Mouse (Mus musculus) neural tube, embryonic 13.5 days (tissue): ENCODE data around the gene Nmnat2. TPM values are rescaled to one million over a fixed set of nuclear protein-coding genes. Genes with fewer than 3 reads are reported as not detected.

Experiments
- ATAC-seq: fragments of 200-750 bp; cut with Nextera tagmentation; 2 replicates; pipeline ENCODE4 v1.8.0; 2017; ENCODE audit warnings: low read depth, mild to moderate bottlenecking, moderate TSS enrichment, moderate library complexity
- H3K27ac ChIP-seq: fragments of 300-500 bp; sonication (generic); replicated peaks from 2 replicates; pipeline ENCODE4 v1.5.1; 2015; ENCODE audit warnings: moderate library complexity, mild to moderate bottlenecking, inconsistent platforms
- H3K27me3 ChIP-seq: fragments of 300-500 bp; sonication (generic); 2 replicates; pipeline ENCODE4 v1.6.1; 2015; ENCODE audit warnings: mild to moderate bottlenecking, inconsistent platforms
- H3K36me3 ChIP-seq: fragments of 300-500 bp; sonication (generic); 2 replicates; pipeline ENCODE4 v1.6.1; 2015; ENCODE audit warnings: mild to moderate bottlenecking, inconsistent platforms
- H3K4me1 ChIP-seq: fragments of 300-500 bp; sonication (generic); replicated peaks from 2 replicates; pipeline ENCODE4 v1.6.1; 2015; ENCODE audit warnings: inconsistent platforms
- H3K4me2 ChIP-seq: fragments of 300-500 bp; sonication (generic); 2 replicates; pipeline ENCODE4 v1.6.1; 2015; ENCODE audit warnings: inconsistent platforms, mild to moderate bottlenecking, moderate library complexity
- H3K4me3 ChIP-seq: fragments of 300-500 bp; sonication (generic); 2 replicates; pipeline ENCODE4 v1.5.1; 2015; ENCODE audit warnings: mild to moderate bottlenecking, inconsistent platforms
- H3K9ac ChIP-seq: fragments of 300-500 bp; sonication (generic); 2 replicates; pipeline ENCODE4 v1.6.1; 2015; ENCODE audit warnings: moderate library complexity, mild to moderate bottlenecking, inconsistent platforms
- H3K9me3 ChIP-seq: fragments of 300-500 bp; sonication (generic); 2 replicates; pipeline ENCODE4 v1.6.1; 2016; ENCODE audit warnings: inconsistent platforms
- WGBS: fragments of 180-500 bp; shearing (Covaris S2); methylation state at CpG from one replicate; pipeline ENCODE4 v1.1.7; 2015; 5-methylcytosine and 5-hydroxymethylcytosine counted together
- polyA plus RNA-seq: library from polyadenylated mRNA; unstranded; fragments of >200 nt; fragmentation: Nextera tagmentation; extraction: Ambion mirVana; gene quantifications from 2 replicates; pipeline ENCODE4 v1.2.1, GENCODE M21; 2015

Gene Nmnat2
- polyA plus RNA-seq, result 76.4 and 87.9 TPM in 2 replicates

DNA sequence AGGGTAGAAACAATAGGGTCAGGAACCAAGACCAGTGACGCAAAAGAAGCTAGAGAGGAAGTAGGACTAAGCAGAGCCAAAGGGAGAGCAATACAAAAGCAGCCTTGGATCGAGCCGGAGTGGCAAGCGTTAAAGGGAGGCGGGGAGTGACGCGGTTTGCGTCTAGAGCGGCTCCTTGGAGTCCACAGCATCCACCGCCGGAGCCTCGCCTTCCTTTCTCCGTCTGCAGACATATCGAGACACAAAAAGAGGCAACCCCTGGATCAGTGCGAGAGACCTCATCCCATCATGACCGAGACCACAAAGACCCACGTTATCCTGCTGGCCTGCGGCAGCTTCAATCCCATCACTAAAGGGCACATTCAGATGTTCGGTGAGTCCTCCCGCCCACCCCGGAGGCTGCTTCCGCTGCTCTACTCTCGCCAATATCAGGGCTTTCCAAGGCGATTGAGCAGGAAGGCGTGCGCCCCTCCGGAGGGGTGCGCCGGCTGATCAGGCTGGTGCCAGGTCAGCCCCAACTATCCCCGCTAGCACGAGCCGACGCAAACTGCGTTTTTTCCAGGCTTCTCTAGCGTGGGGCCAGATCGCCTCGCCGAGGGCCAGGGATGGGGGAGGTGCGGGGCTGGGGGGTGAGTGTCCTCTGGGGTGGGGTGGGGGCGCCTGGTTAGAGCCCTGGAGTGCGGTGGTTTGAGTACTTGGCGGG is at the start of gene Nmnat2:
Gene Nmnat2 (plus strand): TSS at position 173 of the 703 bp plus-strand sequence.
- Histone ChIP-seq H3K27me3 (peaks cover 10% of the 10 kb centered on the region), H3K9me3 (no peaks in the 10 kb centered on the region), H3K4me2 (peak within 1 kb of the TSS; percentile 91), H3K27ac (peak within 1 kb of the TSS; percentile 88), H3K9ac (peak within 1 kb of the TSS; percentile 90), H3K4me1 (peaks cover 30% of the 10 kb centered on the region), H3K36me3 (no peaks in the 10 kb centered on the region), H3K4me3 (peak within 1 kb of the TSS; percentile 57)
- under 1% methylated on average over 42 of the region's 42 CpGs for WGBS
- ATAC-seq, result peak; percentile 91

DNA sequence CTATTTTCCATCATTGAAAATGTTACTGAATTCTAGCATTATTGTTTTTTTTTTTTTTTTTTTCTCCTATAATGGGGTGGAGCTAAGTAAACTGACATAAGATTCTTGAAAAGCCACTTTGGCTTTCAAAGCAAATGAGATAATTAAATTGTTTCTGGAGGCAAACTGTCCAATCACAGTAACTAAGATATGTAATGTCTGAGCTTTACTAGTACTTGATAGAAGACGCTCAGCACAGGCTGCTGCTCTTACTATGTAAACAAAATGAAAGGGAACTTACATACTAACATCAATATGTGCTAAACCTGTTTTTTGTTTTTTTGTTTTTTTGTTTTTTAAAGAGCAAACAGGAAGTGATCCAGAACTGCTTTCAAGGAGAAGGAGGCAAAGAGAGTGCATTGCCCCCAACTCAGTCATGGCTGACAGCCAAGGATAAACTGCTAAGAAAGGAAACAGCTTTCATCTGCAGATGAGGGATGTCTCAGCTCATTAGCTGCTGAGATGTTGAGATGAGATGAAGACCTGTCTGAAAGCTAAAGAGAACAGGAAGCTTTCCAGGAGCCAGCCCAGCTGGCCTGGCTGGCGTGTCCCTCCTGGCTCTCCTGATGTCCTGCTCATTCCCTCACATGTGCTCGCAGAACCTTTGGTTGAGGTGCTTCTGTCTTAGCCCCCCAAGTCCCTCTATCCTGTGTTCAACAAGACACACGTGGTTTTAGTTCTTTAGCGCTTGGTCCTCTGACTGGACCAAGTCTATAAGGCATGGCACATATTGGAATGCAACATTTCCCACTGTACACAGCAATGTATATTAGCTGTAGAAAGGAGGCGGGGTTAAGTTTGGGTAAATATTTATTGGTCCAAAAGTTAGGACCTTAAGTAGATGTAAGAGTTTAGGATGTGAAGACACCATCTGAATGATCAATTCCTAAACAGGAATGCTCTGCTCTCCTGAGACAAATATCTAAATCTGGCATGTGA is 41.0 kb upstream of the Nmnat2 start:
- no peaks in the 10 kb centered on the region for H3K4me1 ChIP-seq
- no peak overlapping the region for H3K4me2 ChIP-seq
- no peak overlapping the region for H3K27ac ChIP-seq
- no peak for ATAC-seq
- H3K27me3 ChIP-seq, result no peaks in the 10 kb centered on the region
- no peak overlapping the region for H3K4me3 ChIP-seq
- H3K36me3 ChIP-seq, result no peaks in the 10 kb centered on the region
- H3K9me3 ChIP-seq, result no peaks in the 10 kb centered on the region
- WGBS, result 85% methylated on average over 6 of the region's 6 CpGs
- no peak overlapping the region for H3K9ac ChIP-seq

DNA sequence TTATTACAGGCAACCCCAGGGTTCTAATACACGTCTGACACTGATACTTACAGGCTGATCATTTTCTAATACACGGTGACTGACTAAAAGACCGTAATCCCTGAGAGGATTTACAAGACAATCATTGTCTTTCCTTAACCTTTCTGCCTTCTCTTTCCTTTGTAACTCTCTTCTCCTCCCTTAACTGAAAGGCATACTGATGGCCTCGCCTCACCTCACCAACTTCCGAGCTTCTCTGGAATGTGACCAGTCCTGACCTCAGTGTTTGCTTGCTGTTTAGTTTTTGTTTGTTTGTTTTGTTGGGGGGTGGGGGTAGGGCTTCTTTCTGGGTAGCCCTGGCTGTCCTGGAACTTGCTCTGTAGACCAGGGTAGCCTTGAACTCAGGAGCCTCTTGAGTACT is 39.0 kb upstream of the Nmnat2 start:
- no peaks in the 10 kb centered on the region for H3K27me3 ChIP-seq
- no peaks in the 10 kb centered on the region for H3K4me1 ChIP-seq
- H3K4me3 ChIP-seq, result no peak overlapping the region
- no peaks in the 10 kb centered on the region for H3K9me3 ChIP-seq
- no peak overlapping the region for H3K4me2 ChIP-seq
- ATAC-seq, result no peak
- no peak overlapping the region for H3K9ac ChIP-seq
- H3K36me3 ChIP-seq, result no peaks in the 10 kb centered on the region
- WGBS, result 42% methylated on average over 5 of the region's 5 CpGs
- no peak overlapping the region for H3K27ac ChIP-seq

DNA sequence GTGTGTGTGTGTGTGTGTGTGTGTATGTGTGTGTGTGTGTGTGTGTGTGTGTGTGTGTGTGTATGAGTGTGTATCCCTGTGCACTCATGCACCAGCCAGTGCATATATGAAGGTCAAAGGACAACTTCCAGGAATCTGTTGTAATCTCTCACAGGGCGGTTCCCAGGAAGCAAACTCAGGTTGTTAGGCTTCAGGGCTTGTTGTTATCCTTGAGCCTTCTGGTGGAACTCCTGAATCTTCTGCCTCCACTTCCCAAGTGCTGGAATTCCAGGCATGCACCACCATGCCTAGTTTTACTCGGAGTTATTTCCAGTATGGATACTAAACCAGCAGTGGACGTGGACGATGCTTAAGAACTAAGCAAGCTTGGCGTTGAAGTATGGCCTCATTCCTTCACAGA is 37.9 kb upstream of the Nmnat2 start:
- no peak overlapping the region for H3K4me2 ChIP-seq
- H3K4me3 ChIP-seq, result no peak overlapping the region
- no peaks in the 10 kb centered on the region for H3K9me3 ChIP-seq
- no peak for ATAC-seq
- no peaks in the 10 kb centered on the region for H3K36me3 ChIP-seq
- no peak overlapping the region for H3K27ac ChIP-seq
- 93% methylated on average over 5 of the region's 5 CpGs for WGBS
- H3K9ac ChIP-seq, result no peak overlapping the region
- no peaks in the 10 kb centered on the region for H3K27me3 ChIP-seq
- no peaks in the 10 kb centered on the region for H3K4me1 ChIP-seq

DNA sequence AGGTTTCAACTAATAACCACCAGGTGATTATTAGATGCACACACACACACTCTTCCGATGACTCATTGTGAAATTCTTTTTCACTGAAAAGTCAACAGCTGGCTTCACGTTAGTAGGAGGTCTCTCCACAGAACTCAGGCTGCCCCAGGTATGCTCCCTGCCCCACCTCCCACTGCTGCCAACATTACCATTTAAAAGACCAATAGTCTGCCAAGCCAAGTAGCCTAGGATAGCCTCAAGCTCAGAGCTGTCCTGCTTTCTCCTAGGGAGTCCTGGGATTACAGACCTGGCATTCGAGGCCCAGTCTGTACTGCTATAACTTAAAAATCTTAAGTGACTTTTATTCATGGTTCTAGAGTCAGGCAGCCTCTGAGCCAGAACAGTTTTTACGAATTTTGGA is 37.2 kb upstream of the Nmnat2 start:
- Histone ChIP-seq H3K27me3 (no peaks in the 10 kb centered on the region), H3K27ac (no peak overlapping the region), H3K9me3 (no peaks in the 10 kb centered on the region), H3K4me3 (no peak overlapping the region), H3K4me1 (no peaks in the 10 kb centered on the region), H3K9ac (no peak overlapping the region), H3K4me2 (no peak overlapping the region), H3K36me3 (no peaks in the 10 kb centered on the region)
- 75% methylated on average over 4 of the region's 4 CpGs for WGBS
- no peak for ATAC-seq

DNA sequence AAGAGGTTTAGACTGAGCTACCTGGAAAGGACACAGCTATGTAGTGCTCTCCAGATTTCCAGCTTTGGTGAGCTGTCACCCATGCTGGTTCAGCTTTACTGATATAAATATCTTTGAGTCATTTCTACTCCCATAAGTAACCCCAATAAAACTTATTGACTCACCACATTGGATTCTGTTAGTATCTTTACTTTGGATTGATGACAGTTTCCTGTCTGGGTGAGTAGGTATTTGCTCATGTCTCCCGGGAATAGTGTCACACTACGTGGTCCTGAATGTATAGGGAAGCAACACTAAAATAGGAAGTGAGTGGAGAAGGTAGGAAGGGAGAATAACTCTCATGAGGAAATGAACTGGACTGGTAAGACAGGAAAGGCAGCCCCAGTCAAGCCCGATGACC is 33.0 kb upstream of the Nmnat2 start:
- no peak overlapping the region for H3K9ac ChIP-seq
- no peaks in the 10 kb centered on the region for H3K9me3 ChIP-seq
- WGBS, result 88% methylated on average over 3 of the region's 3 CpGs
- ATAC-seq, result no peak
- no peaks in the 10 kb centered on the region for H3K36me3 ChIP-seq
- H3K4me3 ChIP-seq, result no peak overlapping the region
- H3K27me3 ChIP-seq, result no peaks in the 10 kb centered on the region
- H3K4me2 ChIP-seq, result no peak overlapping the region
- H3K4me1 ChIP-seq, result no peaks in the 10 kb centered on the region
- no peak overlapping the region for H3K27ac ChIP-seq

DNA sequence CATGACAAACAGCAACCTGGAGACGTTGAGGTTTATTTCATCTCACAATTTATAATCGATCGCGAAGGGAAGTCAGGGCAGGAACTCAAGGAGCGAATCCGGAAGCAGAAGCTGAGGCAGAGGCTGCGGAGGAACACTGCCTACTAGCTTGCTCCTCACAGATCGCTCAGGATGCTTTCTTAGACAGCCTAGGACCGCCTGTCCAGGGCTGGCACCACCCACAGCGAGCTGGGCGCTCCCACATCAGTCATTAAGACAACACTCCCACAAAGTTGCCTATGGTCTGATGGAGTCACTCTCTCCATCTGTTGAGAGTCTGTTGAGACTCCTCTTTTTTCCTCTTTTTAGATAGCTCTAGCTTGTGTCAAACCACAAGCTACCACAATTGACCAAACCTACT is 20.8 kb upstream of the Nmnat2 start:
- WGBS, result 59% methylated on average over 11 of the region's 11 CpGs
- ATAC-seq, result no peak
- H3K9ac ChIP-seq, result no peak overlapping the region
- no peaks in the 10 kb centered on the region for H3K9me3 ChIP-seq
- H3K27ac ChIP-seq, result no peak overlapping the region
- no peaks in the 10 kb centered on the region for H3K27me3 ChIP-seq
- no peaks in the 10 kb centered on the region for H3K36me3 ChIP-seq
- no peak overlapping the region for H3K4me2 ChIP-seq
- no peak overlapping the region for H3K4me3 ChIP-seq
- no peaks in the 10 kb centered on the region for H3K4me1 ChIP-seq

DNA sequence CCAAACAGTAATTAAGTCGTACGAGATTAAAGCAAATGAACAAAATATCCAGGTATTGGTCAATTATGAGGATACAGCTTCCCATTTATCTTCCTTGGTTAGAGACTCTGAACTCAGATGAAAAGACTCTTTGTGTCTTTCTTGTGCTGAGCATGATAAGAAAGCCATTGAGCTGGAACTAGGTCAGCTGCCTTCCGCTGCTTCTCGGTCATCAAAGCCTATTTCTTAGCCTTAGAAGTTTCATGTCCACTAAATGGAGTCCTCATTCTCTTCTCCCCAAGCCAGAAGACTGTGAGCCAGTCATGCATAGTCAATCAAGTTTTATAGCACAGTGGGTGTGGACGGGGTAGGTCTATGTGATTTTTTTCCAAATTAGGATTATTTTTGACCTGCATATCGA is 19.3 kb upstream of the Nmnat2 start:
- no peak for ATAC-seq
- Histone ChIP-seq H3K27ac (no peak overlapping the region), H3K4me3 (no peak overlapping the region), H3K4me2 (no peak overlapping the region), H3K4me1 (no peaks in the 10 kb centered on the region), H3K9me3 (0 out of 2 replicates have a peak, but pooled peaks cover 4% of the 10 kb centered on the region), H3K36me3 (no peaks in the 10 kb centered on the region), H3K27me3 (no peaks in the 10 kb centered on the region), H3K9ac (no peak overlapping the region)
- WGBS, result 50% methylated on average over 6 of the region's 6 CpGs

DNA sequence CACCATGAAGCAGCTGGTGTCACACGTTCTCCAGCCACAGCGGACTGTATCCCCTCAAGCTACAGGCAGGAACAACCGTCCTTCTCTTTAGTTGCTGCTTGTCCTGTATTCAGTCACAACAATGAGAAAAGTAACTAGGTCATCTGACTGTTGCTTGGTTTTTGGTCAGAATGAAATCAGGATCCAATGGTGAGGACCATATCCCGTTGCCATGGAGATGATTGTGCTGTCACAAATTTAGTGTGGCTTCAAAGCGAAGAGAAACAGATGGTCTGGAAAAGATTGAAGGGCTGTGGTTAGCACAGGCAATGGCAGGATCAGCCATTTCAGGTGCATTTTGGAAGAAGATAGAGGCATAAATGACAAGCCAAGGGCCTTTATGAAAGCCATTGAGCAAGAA is 18.4 kb upstream of the Nmnat2 start:
- no peak overlapping the region for H3K9ac ChIP-seq

DNA sequence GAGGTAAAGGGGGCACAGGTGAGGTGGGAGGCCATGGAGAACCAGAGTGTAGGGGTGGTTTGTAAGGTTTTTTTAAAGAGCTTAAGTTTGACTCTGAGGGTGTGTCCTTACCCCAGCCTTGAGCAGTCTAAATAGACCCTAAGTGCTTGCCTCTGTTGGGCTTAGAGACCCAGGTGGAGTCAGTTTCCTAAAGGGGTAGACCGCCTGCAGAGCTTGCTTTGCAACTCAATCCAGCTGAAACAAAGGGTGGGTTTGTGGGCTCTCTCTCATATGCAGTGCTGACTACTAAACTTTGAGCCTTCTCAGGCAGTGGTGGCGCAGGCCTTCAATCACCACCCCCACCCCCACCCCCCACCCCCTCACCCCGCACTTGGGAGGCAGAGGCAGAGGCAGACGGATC is 11.8 kb upstream of the Nmnat2 start:
- 44% methylated on average over 4 of the region's 4 CpGs for WGBS
- Histone ChIP-seq H3K27ac (no peak overlapping the region), H3K4me3 (no peak overlapping the region), H3K36me3 (no peaks in the 10 kb centered on the region), H3K27me3 (no peaks in the 10 kb centered on the region), H3K9me3 (0 out of 2 replicates have a peak, but pooled peaks cover 4% of the 10 kb centered on the region), H3K4me2 (no peak overlapping the region), H3K9ac (no peak overlapping the region), H3K4me1 (no peaks in the 10 kb centered on the region)
- ATAC-seq, result no peak

More for the DNA sequence above, 18.4 kb upstream of the Nmnat2 start:
- Histone ChIP-seq H3K36me3 (no peaks in the 10 kb centered on the region), H3K9me3 (0 out of 2 replicates have a peak, but pooled peaks cover 4% of the 10 kb centered on the region), H3K4me1 (no peaks in the 10 kb centered on the region), H3K27me3 (no peaks in the 10 kb centered on the region), H3K4me3 (no peak overlapping the region), H3K27ac (no peak overlapping the region), H3K4me2 (no peak overlapping the region)
- 69% methylated on average over 5 of the region's 5 CpGs for WGBS
- no peak for ATAC-seq

DNA sequence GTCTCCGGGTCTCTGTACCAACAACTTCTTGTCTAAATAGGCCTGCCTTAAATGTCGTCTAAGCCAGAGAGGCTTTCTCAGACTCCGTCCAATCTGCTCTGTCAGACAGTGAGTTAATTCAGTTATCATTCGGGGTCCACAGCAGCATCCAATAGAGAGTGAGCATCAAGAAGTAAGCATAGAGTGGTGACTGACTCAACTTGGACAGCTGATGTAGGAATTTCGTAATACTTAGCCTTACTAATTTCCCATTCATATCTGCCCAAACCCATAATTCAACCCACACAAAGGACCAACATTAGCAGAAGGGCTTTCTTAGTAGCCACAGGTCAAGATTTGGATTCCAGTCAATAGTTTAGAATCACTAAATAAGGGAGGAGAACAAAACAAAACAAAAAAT is 626 bp upstream of the Nmnat2 start:
- H3K27me3 ChIP-seq, result peaks cover 10% of the 10 kb centered on the region
- no peaks in the 10 kb centered on the region for H3K9me3 ChIP-seq
- H3K4me1 ChIP-seq, result peaks cover 30% of the 10 kb centered on the region
- no peak for ATAC-seq
- WGBS, result 69% methylated on average over 5 of the region's 5 CpGs
- H3K36me3 ChIP-seq, result no peaks in the 10 kb centered on the region
- H3K4me3 ChIP-seq, result no peak overlapping the region
- H3K27ac ChIP-seq, result no peak overlapping the region
- no peak overlapping the region for H3K4me2 ChIP-seq
- H3K9ac ChIP-seq, result no peak overlapping the region

DNA sequence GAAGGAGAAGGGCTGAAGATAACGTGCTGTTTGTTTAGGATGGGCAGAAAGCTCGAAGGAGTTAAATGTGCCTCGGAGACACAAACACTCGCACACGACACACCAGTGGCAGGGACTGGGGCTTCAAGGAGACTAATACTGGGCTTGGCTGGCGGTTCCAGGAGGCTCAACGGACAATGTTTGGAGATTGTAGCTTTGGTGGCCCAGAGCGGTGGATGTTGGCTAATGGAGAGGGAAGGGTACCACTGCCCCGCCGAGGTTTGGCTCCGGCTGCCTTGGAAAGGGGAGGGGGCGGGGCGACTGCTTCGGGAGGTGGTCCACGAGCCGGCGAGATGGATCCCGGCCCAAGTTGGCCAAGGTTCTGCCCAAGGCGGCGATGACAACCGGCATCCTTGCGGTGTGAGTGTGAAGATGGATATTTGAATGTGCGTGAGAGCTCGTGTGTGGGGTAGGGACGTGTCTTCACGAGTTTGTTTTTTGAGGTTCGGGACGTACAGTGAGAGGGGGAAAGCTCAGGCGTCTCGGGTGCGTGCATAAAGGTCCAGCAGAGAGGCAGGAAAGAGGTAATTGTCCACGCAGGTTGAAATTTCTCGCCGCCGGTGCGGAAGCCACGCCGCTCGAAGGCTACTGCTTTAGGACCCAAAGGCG is 895 bp downstream of the Nmnat2 start:
- Histone ChIP-seq H3K4me1 (peaks cover 30% of the 10 kb centered on the region), H3K36me3 (no peaks in the 10 kb centered on the region), H3K27ac (peak overlapping the region; percentile 88), H3K4me2 (peak overlapping the region; percentile 91), H3K27me3 (peaks cover 10% of the 10 kb centered on the region), H3K9me3 (no peaks in the 10 kb centered on the region), H3K9ac (peak overlapping the region; percentile 90), H3K4me3 (peak overlapping the region; percentile 57)
- ATAC-seq, result peak; percentile 54
- under 1% methylated on average over 40 of the region's 40 CpGs for WGBS
